Mouse (Mus musculus) E14TG2a.4 (cell line): ENCODE results near the gene Cbfa2t2.

Experiments used
- H3K27me3 ChIP-seq: 2 replicates; pipeline ENCODE4 v1.6.1; 2014; ENCODE audit warnings: low read length, control low read depth; ENCODE audit not compliant: insufficient read depth
- H3K36me3 ChIP-seq: 2 replicates; pipeline ENCODE4 v1.6.1; 2014; ENCODE audit warnings: low read length, control low read depth; ENCODE audit not compliant: insufficient read depth
- H3K4me1 ChIP-seq: replicated peaks from 2 replicates; pipeline ENCODE4 v1.6.1; 2014; ENCODE audit warnings: low read depth, low read length, control low read depth
- H3K4me3 ChIP-seq: replicated peaks from 2 replicates; pipeline ENCODE4 v1.5.1; 2014; ENCODE audit warnings: mild to moderate bottlenecking, low read length
- H3K9me3 ChIP-seq: 2 replicates; pipeline ENCODE4 v1.6.1; 2014; ENCODE audit warnings: low read length, control low read depth
- CTCF ChIP-seq: conservative IDR thresholded peaks from 2 replicates; pipeline ENCODE4 v1.5.1; 2014; ENCODE audit warnings: low read length
- NANOG ChIP-seq: IDR thresholded peaks from 2 replicates; pipeline ENCODE4 v1.6.1; 2014; ENCODE audit warnings: borderline replicate concordance, low read length, mixed read lengths
- POU5F1 ChIP-seq: IDR thresholded peaks from 2 replicates; pipeline ENCODE4 v1.6.1; 2014; ENCODE audit warnings: low read length, borderline replicate concordance

The Cbfa2t2 gene

DNA sequence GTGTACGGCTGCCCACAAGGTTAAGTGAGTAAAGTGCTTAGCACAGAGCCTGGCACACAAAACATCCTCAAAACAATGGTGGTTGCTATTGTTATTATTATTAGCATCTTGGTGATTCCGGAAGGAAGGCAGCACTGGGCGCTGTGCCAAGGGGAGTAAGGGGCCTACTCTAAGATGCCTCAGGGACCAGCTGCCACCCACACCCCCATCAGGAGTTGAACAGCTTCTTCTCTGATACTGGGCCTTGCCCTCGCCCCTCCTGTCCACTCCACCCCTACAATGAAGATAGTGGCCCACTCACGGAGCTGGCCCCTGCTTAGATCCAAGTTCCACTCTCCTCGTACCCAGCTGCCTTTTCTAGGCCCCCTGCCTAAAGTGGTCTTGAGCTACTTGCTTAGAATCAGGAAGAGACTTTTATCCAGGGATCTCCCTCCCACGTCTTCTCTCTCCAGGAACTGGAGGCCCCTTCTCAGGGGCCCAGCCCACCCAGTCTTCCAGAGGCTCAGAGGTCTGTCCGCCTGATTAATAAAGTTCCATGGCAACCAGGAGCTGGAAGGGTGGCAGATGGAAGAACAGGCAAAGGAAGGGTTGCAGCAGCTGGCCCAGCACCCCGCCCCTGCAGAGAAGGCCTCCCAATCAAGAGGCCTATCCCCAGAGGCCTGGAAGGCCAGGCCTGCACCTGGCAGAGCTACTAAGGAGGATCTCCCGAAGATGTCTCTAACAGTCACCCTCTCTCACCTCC, 132.2 kb downstream of the Cbfa2t2 start:
- Histone ChIP-seq H3K36me3 (peaks cover 52% of the 10 kb centered on the region), H3K27me3 (no peaks in the 10 kb centered on the region), H3K4me1 (peaks cover 89% of the 10 kb centered on the region), H3K9me3 (no peaks in the 10 kb centered on the region), H3K4me3 (peak overlapping the region; percentile 92)
- no peak for TF ChIP-seq CTCF
- no peak for TF ChIP-seq POU5F1
- TF ChIP-seq NANOG, result no peak

DNA sequence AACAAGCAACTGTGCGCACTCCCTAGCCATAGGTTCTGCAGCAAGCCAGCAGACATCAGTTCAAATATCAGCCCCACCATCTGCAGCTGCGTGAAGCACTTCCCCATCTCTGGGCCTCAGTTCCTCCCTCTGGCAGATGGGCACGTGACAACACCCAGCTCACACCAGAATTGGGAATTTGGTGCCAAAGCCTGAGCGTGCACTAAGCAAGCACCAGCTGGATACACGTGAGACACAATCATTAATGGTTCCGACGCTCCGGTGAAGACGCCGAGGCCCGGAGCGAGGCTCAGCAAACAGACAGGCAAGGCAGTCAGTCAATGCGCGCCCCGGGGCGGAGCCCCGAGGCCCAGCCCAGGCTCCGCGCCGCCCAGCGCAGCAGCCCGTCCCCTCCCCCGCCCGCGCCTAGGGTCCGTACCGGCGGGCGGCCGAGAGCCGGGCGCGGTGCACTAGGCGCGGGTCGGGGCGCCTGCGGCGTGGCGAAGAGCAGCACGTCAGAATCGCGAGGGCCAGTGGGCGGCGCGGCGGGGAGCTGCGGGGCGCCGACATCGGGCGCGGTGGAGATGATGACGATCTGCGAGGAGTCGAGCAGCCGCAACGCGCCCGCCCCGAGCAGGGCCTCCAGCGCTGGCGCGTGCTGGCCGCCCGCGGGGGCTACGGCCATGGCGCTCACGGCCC, 132.9 kb downstream of the Cbfa2t2 start:
- Histone ChIP-seq H3K36me3 (peaks cover 45% of the 10 kb centered on the region), H3K27me3 (no peaks in the 10 kb centered on the region), H3K4me3 (peak overlapping the region; percentile 92), H3K9me3 (no peaks in the 10 kb centered on the region), H3K4me1 (peaks cover 84% of the 10 kb centered on the region)
- no peak for TF ChIP-seq POU5F1
- no peak for TF ChIP-seq NANOG
- TF ChIP-seq CTCF, result no peak

DNA sequence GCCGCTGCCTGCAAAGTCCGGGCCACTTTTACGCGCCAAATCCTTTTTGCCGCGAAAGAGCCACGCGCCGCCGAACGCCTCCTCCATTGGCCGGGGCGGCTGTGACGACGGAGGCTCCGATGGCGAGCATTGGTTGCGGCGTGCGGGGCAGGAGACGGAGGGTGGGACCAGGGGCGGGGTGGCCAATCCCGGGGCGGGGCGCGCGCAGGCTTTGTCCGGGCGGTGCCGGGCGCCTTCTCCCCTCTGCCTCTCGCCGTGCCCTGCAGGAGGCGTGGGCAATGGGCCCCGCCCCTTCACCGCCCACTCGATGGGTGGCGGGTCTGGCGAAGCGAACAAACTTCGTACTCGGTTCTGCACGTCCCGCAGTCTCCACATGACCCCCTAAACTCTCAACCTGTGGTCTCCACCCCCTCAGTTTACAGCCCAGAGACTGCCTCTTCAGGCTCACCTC, 133.6 kb downstream of the Cbfa2t2 start, which contains the start of gene E2f1:
Gene E2f1, minus strand, starts transcription at position 57 of the 451 bp plus-strand sequence.
- Histone ChIP-seq H3K4me1 (peaks cover 80% of the 10 kb centered on the region), H3K27me3 (no peaks in the 10 kb centered on the region), H3K36me3 (peaks cover 39% of the 10 kb centered on the region), H3K4me3 (peak within 1 kb of the TSS; percentile 92), H3K9me3 (no peaks in the 10 kb centered on the region)
- TF ChIP-seq CTCF, result no peak
- TF ChIP-seq POU5F1, result no peak
- TF ChIP-seq NANOG, result no peak

DNA sequence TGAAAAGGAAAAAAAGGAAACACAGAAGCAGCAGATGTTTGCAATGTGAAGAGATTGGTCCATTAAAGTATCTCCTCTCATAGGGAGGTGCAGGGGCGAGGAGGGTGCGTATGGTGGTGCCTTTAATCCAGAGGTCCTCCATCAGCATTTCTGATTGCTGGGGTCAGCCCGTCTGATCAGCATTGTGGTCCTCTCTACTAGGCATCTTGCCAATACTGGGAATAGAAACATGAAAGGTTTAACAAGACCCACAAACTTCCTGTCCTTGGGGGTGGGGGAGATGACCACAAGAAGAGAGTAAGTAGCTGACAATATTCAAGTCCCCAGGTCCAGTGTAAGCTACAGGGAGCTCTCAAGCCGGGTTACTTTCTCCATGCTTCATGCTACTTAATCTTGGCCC, 134.4 kb downstream of the Cbfa2t2 start:
- peak overlapping the region; percentile 74 for H3K4me3 ChIP-seq
- H3K36me3 ChIP-seq, result peaks cover 31% of the 10 kb centered on the region
- no peaks in the 10 kb centered on the region for H3K9me3 ChIP-seq
- no peaks in the 10 kb centered on the region for H3K27me3 ChIP-seq
- TF ChIP-seq CTCF (no peak), POU5F1 (no peak), NANOG (no peak)
- H3K4me1 ChIP-seq, result peaks cover 72% of the 10 kb centered on the region

DNA sequence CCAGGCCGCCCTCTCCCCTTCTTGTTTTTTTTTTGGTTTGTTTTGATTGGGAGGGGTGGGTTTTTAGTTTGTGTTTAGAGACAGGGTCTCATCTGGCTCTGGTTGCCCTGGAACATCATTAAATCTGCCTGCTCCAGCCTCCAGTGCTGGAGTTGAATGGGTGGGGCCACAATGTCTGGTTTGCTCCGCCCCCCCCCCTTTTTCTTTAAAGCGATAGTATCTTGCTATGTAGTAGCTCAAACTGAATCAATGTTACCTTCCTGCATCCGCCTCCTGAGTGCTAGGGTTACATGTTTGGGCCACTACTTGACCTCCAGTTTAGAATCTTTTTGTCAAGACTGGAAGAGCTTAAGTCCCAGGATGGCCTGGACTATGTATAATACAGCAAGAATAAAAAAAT, 135.0 kb downstream of the Cbfa2t2 start:
- H3K9me3 ChIP-seq, result no peaks in the 10 kb centered on the region
- TF ChIP-seq POU5F1 (no peak), NANOG (no peak), CTCF (no peak)
- peaks cover 25% of the 10 kb centered on the region for H3K36me3 ChIP-seq
- H3K4me1 ChIP-seq, result peaks cover 71% of the 10 kb centered on the region
- peak overlapping the region; percentile 74; the same call in 1 of the 2 replicates for H3K4me3 ChIP-seq
- H3K27me3 ChIP-seq, result no peaks in the 10 kb centered on the region

DNA sequence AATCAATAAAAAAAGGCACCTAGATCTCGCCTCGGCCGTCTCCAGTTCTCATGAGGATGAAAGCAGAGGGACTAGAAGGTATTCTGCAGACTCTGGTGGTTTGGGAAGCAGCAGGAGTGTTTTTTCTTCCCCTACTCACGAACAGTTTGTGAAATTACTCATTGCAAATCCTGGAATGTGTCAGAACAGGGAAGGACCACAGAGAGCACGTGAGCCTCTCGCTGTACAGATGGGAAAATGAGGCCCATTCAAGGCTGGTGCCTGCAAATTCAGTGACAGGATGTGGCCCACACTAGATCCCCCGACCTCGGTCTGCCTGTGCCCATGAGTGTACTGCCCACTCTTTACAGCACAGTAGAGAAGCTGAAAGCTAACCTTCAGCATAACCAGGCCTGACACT, 135.7 kb downstream of the Cbfa2t2 start:
- Histone ChIP-seq H3K27me3 (no peaks in the 10 kb centered on the region), H3K4me3 (no peak overlapping the region), H3K36me3 (peaks cover 18% of the 10 kb centered on the region; the same call in 1 of the 2 replicates), H3K9me3 (no peaks in the 10 kb centered on the region), H3K4me1 (peaks cover 71% of the 10 kb centered on the region)
- TF ChIP-seq CTCF (no peak), POU5F1 (no peak), NANOG (no peak)

DNA sequence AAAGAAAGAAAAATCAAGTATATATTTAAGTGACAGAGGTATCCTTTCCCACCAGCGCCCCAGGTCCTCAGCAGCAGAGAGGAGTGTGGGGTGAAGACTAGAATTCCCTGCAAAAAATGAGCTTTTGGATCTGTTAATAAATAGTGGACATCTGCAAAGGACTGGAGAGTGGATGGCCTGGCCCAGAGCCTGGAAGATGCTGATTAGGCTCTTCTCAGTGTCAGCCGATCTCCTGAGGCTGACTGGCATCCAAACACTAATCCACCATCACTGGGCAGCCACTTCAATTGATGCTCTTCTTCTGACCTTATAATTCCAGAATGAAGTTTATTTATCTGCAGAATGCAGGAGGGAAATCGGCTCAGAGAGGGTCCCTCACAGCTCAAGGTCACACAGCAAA, 136.7 kb downstream of the Cbfa2t2 start:
- TF ChIP-seq POU5F1 (no peak), NANOG (no peak), CTCF (no peak)
- Histone ChIP-seq H3K9me3 (no peaks in the 10 kb centered on the region), H3K36me3 (peaks cover 8% of the 10 kb centered on the region; the same call in 1 of the 2 replicates), H3K4me3 (no peak overlapping the region), H3K4me1 (peaks cover 71% of the 10 kb centered on the region), H3K27me3 (no peaks in the 10 kb centered on the region)

DNA sequence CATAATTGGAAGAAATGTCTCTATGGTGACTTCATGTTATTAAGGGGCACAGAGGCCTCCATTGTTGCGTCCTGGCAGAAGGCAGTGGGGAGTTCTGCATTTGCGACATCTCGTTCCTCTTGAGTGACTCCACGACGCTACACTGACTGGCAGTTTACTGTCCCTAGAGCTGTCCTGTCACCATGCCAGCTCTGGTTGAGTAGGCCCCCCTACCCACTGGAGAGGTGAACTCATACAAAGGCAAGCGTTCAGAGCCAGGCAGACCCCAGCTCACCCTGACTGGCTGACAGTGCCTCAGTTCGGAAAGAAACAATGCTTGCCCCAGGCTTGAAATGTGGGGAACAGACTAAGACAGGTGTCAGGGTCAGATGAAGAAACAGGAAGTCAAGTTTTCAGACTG, 138.0 kb downstream of the Cbfa2t2 start:
- Histone ChIP-seq H3K9me3 (no peaks in the 10 kb centered on the region), H3K27me3 (no peaks in the 10 kb centered on the region), H3K4me3 (no peak overlapping the region), H3K4me1 (peaks cover 63% of the 10 kb centered on the region), H3K36me3 (no peaks in the 10 kb centered on the region)
- TF ChIP-seq CTCF (no peak), POU5F1 (no peak), NANOG (no peak)
